Comparison of ENCODE assay signal across 28 mouse cellular contexts in the genomic region with DNA sequence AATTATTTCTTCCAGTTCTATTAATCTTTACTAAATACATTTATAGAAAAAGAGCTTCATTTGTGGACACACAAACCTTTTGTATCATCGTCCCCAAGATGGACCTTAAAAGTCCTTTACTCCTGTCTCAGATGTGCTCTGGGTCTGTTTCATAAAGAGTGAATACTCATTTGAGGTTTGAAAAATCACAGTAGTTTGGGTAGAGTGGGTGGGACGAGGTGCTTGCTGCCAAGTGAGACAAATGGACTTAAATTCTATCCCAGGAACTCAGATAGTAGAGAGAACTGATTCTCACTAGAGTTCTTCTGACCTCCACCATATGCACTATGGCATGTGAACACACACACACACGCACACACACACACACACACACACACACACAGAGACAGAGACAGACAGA.
"Had no signal": no experiment of that assay in that cellular context is flagged by ENCODE, and none has a peak within 500 bp of the region (broad histone marks: within the 10 kb centered on the region; RNA-seq: fewer than 3 reads in every experiment).

No protein-coding gene starts in this region.

- ATAC-seq: forebrain, embryonic 13.5 days; forebrain, embryonic 14.5 days; forebrain, embryonic 15.5 days; forebrain, embryonic 16.5 days; forebrain, postnatal 0 days had no signal

- H3K27ac ChIP-seq: embryonic facial prominence, embryonic 10.5 days; embryonic facial prominence, embryonic 12.5 days; embryonic facial prominence, embryonic 13.5 days; embryonic facial prominence, embryonic 15.5 days; forebrain, embryonic 10.5 days; forebrain, embryonic 12.5 days; forebrain, embryonic 13.5 days; forebrain, embryonic 15.5 days; gastrocnemius, adult 2 months; heart, adult 2 months; heart, embryonic 10.5 days had no signal

- DNase-seq: cerebellum, adult 8-10 months; cerebellum, adult 9-11 months; cerebellum, postnatal 10 days; cerebellum, postnatal 14 days; cerebellum, postnatal 25 days; cerebellum, postnatal 36 days; embryo, embryonic 11 days; forebrain, postnatal 0 days; gastrocnemius, adult 2 months; gastrocnemius, postnatal 10 days; gastrocnemius, postnatal 14 days; gastrocnemius, postnatal 25 days; gastrocnemius, postnatal 36 days; heart, adult 11 months; heart, adult 18-20 months; heart, adult 2 months had no signal

- H3K4me3 ChIP-seq: embryonic facial prominence, embryonic 10.5 days; embryonic facial prominence, embryonic 12.5 days; embryonic facial prominence, embryonic 13.5 days; embryonic facial prominence, embryonic 15.5 days; erythroblast, embryonic 14.5 days; forebrain, embryonic 10.5 days; forebrain, embryonic 12.5 days; forebrain, embryonic 13.5 days; forebrain, embryonic 15.5 days; gastrocnemius, adult 2 months; heart, adult 2 months; heart, embryonic 10.5 days had no signal
